Mouse (Mus musculus): ENCODE results near the gene Chmp5.

DNA sequence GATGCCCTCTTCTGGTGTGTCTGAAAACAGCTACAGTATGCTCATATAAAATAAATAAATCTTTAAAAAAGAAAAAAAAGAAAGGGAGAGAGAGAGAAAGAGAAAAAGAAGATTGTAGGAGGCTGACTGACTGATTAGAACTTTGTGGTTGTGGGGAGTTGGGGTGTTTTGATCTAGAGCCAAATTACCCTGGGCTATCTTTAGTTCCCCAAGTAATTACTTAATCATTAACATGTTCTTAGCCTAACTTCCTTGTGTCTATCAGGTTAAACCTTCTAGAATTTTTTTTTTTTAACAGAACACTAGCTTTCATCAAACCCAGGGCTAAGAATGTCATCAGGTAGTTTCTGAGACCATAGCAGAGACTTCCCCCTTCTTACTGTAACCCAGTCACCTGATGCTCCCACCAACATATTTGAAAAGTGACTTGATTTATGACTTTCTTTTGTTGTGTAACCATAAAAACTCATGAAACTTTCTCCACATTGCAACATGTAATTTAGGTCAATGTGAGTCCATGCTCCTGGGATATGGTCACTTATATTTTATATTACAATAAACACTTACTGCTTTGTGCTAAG lies 33.8 kb upstream of the Chmp5 start:
- TF ChIP-seq CTCF (IDR thresholded peaks at IDR 0.05; ENCODE audit: control insufficient read depth, insufficient read depth, low read length): no peak
- no peak for TF ChIP-seq POLR2A (IDR thresholded peaks at IDR 0.05; ENCODE audit: borderline replicate concordance, control insufficient read depth, low read depth, low read length)

Data from bone marrow, adult 2 months (tissue).